Mouse (Mus musculus) heart, embryonic 11.5 days (tissue): ENCODE results near the gene Ndnf. TPM values are rescaled to one million over a fixed set of nuclear protein-coding genes. Genes with fewer than 3 reads are reported as not detected.

Experiments used
- ATAC-seq: fragments of 200-750 bp; cut with Nextera tagmentation; replicated peaks from 2 replicates; pipeline ENCODE4 v1.8.0; 2017; ENCODE audit warnings: moderate library complexity; ENCODE audit not compliant: insufficient number of reproducible peaks, low FRiP score, low TSS enrichment
- H3K27ac ChIP-seq: fragments of 300-500 bp; sonication (generic); 2 replicates; pipeline ENCODE4 v1.5.1; 2014; ENCODE audit warnings: mild to moderate bottlenecking, low read depth, low read length
- H3K27me3 ChIP-seq: fragments of 300-500 bp; sonication (generic); 2 replicates; pipeline ENCODE4 v1.6.1; 2014; ENCODE audit warnings: mild to moderate bottlenecking, low read length, mixed read lengths; ENCODE audit not compliant: control insufficient read depth, insufficient read depth
- H3K36me3 ChIP-seq: fragments of 300-500 bp; sonication (generic); 2 replicates; pipeline ENCODE4 v1.6.1; 2014; ENCODE audit warnings: mild to moderate bottlenecking, low read length, moderate library complexity, mixed read lengths; ENCODE audit not compliant: control insufficient read depth, insufficient read depth
- H3K4me1 ChIP-seq: fragments of 300-500 bp; sonication (generic); 2 replicates; pipeline ENCODE4 v1.6.1; 2014; ENCODE audit warnings: low read length; ENCODE audit not compliant: control insufficient read depth, insufficient read depth
- H3K4me2 ChIP-seq: fragments of 300-500 bp; sonication (generic); 2 replicates; pipeline ENCODE4 v1.6.1; 2014; ENCODE audit warnings: mild to moderate bottlenecking, moderate library complexity
- H3K4me3 ChIP-seq: fragments of 300-500 bp; sonication (generic); 2 replicates; pipeline ENCODE4 v1.5.1; 2014; ENCODE audit warnings: low read depth, low read length
- H3K9ac ChIP-seq: fragments of 300-500 bp; sonication (generic); 2 replicates; pipeline ENCODE4 v1.6.1; 2014; ENCODE audit warnings: mild to moderate bottlenecking, low read depth, low read length, moderate library complexity
- H3K9me3 ChIP-seq: fragments of 300-500 bp; sonication (generic); replicated peaks from 2 replicates; pipeline ENCODE4 v1.6.1; 2016; ENCODE audit warnings: low read length; ENCODE audit not compliant: control insufficient read depth
- WGBS: fragments of 180-500 bp; shearing (Covaris S2); extraction: QIAGEN DNeasy Blood & Tissue Kit; methylation state at CpG from one replicate; pipeline ENCODE4 v1.1.7; 2014; ENCODE audit not compliant: insufficient replicate concordance; 5-methylcytosine and 5-hydroxymethylcytosine counted together
- polyA plus RNA-seq: library from polyadenylated mRNA; unstranded; fragments of >200 nt; fragmentation: Nextera tagmentation; extraction: Ambion mirVana; gene quantifications from 2 replicates; pipeline ENCODE4 v1.2.1, GENCODE M21; 2014

Gene Ndnf
- polyA plus RNA-seq, 1 experiment from 2014 or later = 0.87 TPM

DNA sequence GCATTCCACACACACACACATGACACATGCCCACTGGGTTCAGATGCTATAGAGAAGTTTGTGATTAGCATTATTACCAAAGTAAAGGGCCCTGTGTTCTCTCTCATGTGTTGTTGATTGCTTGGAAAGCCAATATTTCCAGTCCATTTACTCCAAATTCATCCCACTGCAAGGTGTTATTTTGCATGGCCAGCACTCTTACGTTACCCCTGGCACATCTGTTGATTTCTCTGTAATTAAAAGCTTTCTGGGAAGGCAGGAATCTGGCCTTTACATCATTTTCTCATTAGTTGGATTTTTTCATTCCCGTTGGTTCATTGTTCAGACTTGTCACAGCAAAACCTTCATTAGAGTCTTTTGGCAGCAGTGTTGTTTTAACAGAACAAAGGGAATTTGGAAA is 54.3 kb downstream of the Ndnf start:
- H3K4me3 ChIP-seq = no peak overlapping the region
- no peaks in the 10 kb centered on the region for H3K27me3 ChIP-seq
- H3K4me2 ChIP-seq = no peak overlapping the region
- no peak overlapping the region for H3K27ac ChIP-seq
- 68% methylated on average over 2 of the region's 2 CpGs for WGBS
- no peaks in the 10 kb centered on the region for H3K36me3 ChIP-seq
- H3K9me3 ChIP-seq = no peaks in the 10 kb centered on the region
- no peaks in the 10 kb centered on the region for H3K4me1 ChIP-seq
- no peak for ATAC-seq
- H3K9ac ChIP-seq = no peak overlapping the region

DNA sequence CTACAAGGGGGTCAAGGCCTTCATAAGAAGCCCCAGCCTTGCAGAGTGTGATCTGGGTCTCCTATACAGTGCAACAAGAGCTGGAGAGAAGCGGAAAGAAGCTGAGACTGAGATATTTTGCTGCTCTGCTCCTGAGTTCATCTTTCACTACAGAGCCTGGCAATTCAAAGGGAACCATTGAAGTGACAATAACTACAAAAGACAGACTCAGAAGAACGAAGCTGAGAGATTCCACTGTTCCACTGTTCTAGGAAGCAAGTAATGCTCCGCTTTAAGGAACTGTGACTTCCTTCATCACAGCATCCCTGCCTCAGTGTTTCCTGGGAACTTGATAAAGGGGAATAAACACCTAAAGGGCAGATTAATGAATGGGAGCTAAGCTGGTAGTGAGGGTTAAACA is 56.9 kb downstream of the Ndnf start:
- Histone ChIP-seq H3K4me1 (no peaks in the 10 kb centered on the region), H3K36me3 (no peaks in the 10 kb centered on the region), H3K9ac (no peak overlapping the region), H3K27ac (no peak overlapping the region), H3K4me2 (no peak overlapping the region), H3K9me3 (no peaks in the 10 kb centered on the region), H3K4me3 (no peak overlapping the region), H3K27me3 (no peaks in the 10 kb centered on the region)
- ATAC-seq = no peak
- WGBS = 73% methylated on average over 3 of the region's 3 CpGs

DNA sequence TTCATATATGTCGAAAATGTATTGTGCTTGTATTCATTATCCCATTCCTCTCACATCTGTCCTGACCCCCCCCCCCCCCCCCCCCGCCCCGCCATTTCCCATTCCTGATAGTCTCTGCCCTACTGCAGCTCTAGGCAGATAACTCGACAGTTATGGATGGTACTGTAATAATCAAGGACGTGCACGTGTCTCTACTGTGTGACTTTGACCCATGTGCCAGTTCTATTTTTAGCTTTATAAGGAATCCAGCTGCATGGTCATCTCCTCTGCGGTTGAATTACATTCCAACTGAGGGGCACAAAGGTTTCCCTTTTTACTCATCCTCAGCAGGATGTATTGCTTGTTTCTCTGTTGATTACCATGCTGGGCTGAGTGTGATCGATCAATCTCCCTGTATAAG is 68.1 kb downstream of the Ndnf start:
- no peaks in the 10 kb centered on the region for H3K4me1 ChIP-seq
- no peaks in the 10 kb centered on the region for H3K36me3 ChIP-seq
- no peak overlapping the region for H3K27ac ChIP-seq
- no peaks in the 10 kb centered on the region for H3K27me3 ChIP-seq
- WGBS = 28% methylated on average over 6 of the region's 8 CpGs
- no peak overlapping the region for H3K9ac ChIP-seq
- no peak overlapping the region for H3K4me2 ChIP-seq
- no peak overlapping the region for H3K4me3 ChIP-seq
- ATAC-seq = no peak
- H3K9me3 ChIP-seq = no peaks in the 10 kb centered on the region

DNA sequence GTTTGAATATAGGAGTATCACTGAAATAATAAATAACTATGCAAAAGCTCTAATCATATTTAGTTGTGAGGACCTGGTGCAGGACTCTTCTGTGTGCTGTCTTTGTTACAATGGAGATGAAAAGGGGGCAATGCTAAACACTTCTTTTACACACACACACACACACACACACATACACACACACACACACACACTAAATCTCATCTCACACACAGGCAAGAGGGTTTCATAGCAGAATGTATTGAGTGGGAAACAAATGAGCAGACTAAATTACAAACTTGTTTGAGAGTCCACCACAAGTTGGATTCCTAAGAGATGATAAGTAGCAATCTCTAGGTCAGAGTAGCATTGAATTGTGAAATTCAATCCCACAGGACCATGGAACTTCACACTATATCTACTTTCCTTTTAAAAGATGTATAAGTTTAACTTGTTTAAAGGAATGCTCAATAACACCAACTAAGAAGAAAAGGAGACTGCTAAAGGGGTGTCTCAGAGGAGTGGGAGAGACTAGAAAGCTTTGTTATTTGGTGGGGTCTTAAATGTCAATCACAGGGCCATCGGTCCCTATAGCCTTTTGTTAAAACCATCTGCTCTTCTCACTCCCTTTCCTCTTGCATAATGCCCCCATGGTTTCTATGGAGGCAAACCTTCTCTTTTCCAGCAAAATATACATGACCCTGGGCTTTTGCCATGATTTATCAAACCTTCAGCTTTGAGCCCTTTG is 71.9 kb downstream of the Ndnf start:
- H3K4me2 ChIP-seq = no peak overlapping the region
- no peaks in the 10 kb centered on the region for H3K4me1 ChIP-seq
- ATAC-seq = no peak
- H3K4me3 ChIP-seq = no peak overlapping the region
- H3K9ac ChIP-seq = no peak overlapping the region
- WGBS = 43% methylated on average over 1 of the region's 1 CpGs
- H3K9me3 ChIP-seq = no peaks in the 10 kb centered on the region
- no peaks in the 10 kb centered on the region for H3K27me3 ChIP-seq
- no peak overlapping the region for H3K27ac ChIP-seq
- no peaks in the 10 kb centered on the region for H3K36me3 ChIP-seq

DNA sequence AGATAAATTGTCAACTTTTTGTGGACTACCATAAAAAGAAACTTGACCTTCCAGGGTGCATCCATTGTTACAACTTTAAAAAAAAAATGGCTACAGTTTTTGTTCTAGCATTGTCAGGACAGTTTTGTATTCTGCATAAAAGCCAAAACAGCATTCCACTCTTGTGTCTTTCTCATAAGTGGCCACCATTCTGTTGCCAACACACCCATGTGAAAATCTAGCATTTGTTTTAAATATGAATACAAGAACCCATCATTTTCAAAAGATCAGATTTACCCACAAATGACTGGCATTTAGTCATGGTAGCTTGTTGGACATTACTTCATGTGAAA is 72.4 kb downstream of the Ndnf start:
- Histone ChIP-seq H3K4me1 (no peaks in the 10 kb centered on the region), H3K36me3 (no peaks in the 10 kb centered on the region), H3K4me2 (no peak overlapping the region), H3K27me3 (no peaks in the 10 kb centered on the region), H3K4me3 (no peak overlapping the region), H3K27ac (no peak overlapping the region), H3K9me3 (no peaks in the 10 kb centered on the region), H3K9ac (no peak overlapping the region)
- ATAC-seq = no peak

DNA sequence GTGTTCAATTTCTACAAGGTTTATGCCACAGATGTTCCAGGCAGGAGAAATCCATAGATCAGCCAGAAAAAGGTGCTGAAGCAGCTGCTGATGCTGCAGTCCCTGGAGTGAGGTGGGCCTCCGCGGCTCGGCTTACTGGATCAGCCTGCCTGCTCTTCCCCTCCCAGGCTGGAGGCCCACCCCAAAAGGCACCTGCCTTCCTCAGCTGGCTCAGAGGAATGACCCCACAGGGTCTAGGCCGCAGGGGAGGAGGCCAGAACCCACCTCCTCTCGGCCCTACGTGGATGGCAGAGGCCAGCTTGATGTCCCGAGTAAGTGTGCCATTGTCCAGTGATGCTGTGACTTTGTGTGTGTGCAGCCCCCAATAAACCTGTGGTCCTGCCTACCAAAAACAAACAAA is 86.8 kb downstream of the Ndnf start:
- Histone ChIP-seq H3K4me2 (no peak overlapping the region), H3K4me1 (no peaks in the 10 kb centered on the region)
- 74% methylated on average over 7 of the region's 7 CpGs for WGBS

DNA sequence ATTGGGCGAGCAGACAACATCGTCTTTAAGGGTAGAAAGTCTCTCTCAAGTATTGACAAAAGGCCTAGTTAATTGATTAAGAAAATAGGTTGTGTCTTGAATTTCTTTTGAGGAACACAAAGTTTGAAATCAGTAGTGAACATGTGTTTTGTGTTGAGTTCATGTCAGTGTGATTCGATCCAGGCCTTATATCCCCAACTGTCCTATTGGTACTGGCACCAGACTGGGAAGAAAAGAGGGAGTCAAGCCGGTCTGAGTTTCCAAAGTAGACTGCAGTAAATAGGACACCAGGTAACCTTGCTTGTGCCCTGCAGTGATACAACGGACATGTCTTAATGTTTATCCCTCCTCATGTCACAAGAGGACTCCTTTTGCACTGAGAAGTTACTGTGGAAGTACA is 87.8 kb downstream of the Ndnf start:
- H3K9me3 ChIP-seq = no peaks in the 10 kb centered on the region
- no peaks in the 10 kb centered on the region for H3K36me3 ChIP-seq
- 74% methylated on average over 5 of the region's 5 CpGs for WGBS

More for the DNA sequence above, 86.8 kb downstream of the Ndnf start:
- Histone ChIP-seq H3K9me3 (no peaks in the 10 kb centered on the region), H3K27me3 (no peaks in the 10 kb centered on the region), H3K9ac (no peak overlapping the region), H3K36me3 (no peaks in the 10 kb centered on the region), H3K27ac (no peak overlapping the region), H3K4me3 (no peak overlapping the region)
- no peak for ATAC-seq

DNA sequence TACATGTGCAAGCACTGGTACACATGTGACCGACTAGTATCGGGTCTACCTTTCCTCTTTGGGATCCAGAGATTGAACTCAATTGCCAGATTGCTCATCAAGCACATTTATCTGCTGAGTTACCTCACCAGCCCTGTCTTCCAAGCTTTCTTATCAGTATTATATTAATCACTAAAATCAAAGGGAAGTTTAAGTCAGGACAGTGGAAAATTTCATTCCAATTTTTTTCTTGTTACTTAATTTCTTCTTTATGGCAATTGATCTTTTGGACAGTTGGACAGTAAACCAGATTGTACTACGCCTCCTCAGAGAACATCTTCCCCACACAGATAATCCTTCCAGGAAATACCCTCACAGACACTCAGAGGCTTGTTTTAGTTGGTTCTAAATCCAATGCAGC is 88.7 kb downstream of the Ndnf start:
- H3K36me3 ChIP-seq = no peaks in the 10 kb centered on the region
- H3K9me3 ChIP-seq = no peaks in the 10 kb centered on the region
- no peaks in the 10 kb centered on the region for H3K4me1 ChIP-seq
- no peak overlapping the region for H3K4me2 ChIP-seq
- 79% methylated on average over 3 of the region's 3 CpGs for WGBS
- no peak overlapping the region for H3K27ac ChIP-seq
- no peak overlapping the region for H3K9ac ChIP-seq
- H3K4me3 ChIP-seq = no peak overlapping the region
- ATAC-seq = no peak
- H3K27me3 ChIP-seq = no peaks in the 10 kb centered on the region

More for the DNA sequence above, 87.8 kb downstream of the Ndnf start:
- H3K4me3 ChIP-seq = no peak overlapping the region
- no peaks in the 10 kb centered on the region for H3K27me3 ChIP-seq
- no peak overlapping the region for H3K4me2 ChIP-seq
- no peak overlapping the region for H3K27ac ChIP-seq
- no peak for ATAC-seq
- H3K4me1 ChIP-seq = no peaks in the 10 kb centered on the region
- H3K9ac ChIP-seq = no peak overlapping the region
